Mouse (Mus musculus) CH12.LX (cell line): ENCODE measurements at regions not wholly inside any gene's neighbourhood (a gene's known extent, or its start where the extent isn't known, plus 50 kb on each side); places are given as distances from the start of the nearest gene placed in this dataset.

Experiments
- CTCF ChIP-seq, 2 experiments: IDR thresholded peaks in 1 of 2; conservative IDR thresholded peaks in 1 of 2; 2 replicates each; pipeline ENCODE4 v1.5.1; 2011 to 2012; ENCODE audit warnings: low read depth in 2 of 2, low read length in 2 of 2, improper control_type of control experiment in 1 of 2, inconsistent platforms in 1 of 2, mild to moderate bottlenecking in 1 of 2, moderate library complexity in 1 of 2
- E2F4 ChIP-seq: IDR thresholded peaks from 2 replicates; pipeline ENCODE4 v1.6.1; 2011; ENCODE audit warnings: low read depth, low read length, improper control_type of control experiment; ENCODE audit not compliant: insufficient replicate concordance
- EP300 ChIP-seq: IDR thresholded peaks from 2 replicates; pipeline ENCODE4 v1.6.1; 2011; ENCODE audit warnings: low read length, improper control_type of control experiment
- JUN ChIP-seq: IDR thresholded peaks from 2 replicates; pipeline ENCODE4 v1.6.1; 2011; ENCODE audit warnings: low read depth, mild to moderate bottlenecking, low read length, improper control_type of control experiment, moderate library complexity; ENCODE audit not compliant: insufficient read depth
- MYC ChIP-seq: IDR thresholded peaks from 2 replicates; pipeline ENCODE4 v1.6.1; 2011; ENCODE audit warnings: low read depth, mild to moderate bottlenecking, improper control_type of control experiment, low read length
- POLR2A ChIP-seq: IDR thresholded peaks from 2 replicates; pipeline ENCODE4 v1.6.1; 2011; ENCODE audit warnings: low read depth, mild to moderate bottlenecking, improper control_type of control experiment, low read length
- POLR2AphosphoS2 ChIP-seq: IDR thresholded peaks from 2 replicates; pipeline ENCODE4 v1.6.1; 2011; ENCODE audit warnings: low read depth, low read length, improper control_type of control experiment
- RCOR1 ChIP-seq: conservative IDR thresholded peaks from 2 replicates; pipeline ENCODE4 v1.6.1; 2012; ENCODE audit warnings: low read depth, mild to moderate bottlenecking, inconsistent platforms, low read length, improper control_type of control experiment
- SIN3A ChIP-seq: IDR thresholded peaks from 2 replicates; pipeline ENCODE4 v1.6.1; 2012; ENCODE audit warnings: low read length, improper control_type of control experiment, inconsistent platforms
- SMC3 ChIP-seq: IDR thresholded peaks from 2 replicates; pipeline ENCODE4 v1.6.1; 2011; ENCODE audit warnings: low read depth, low read length, improper control_type of control experiment
- ZKSCAN1 ChIP-seq: IDR thresholded peaks from 2 replicates; pipeline ENCODE4 v1.6.1; 2012; ENCODE audit warnings: low read depth, inconsistent platforms, low read length, improper control_type of control experiment, borderline replicate concordance

DNA sequence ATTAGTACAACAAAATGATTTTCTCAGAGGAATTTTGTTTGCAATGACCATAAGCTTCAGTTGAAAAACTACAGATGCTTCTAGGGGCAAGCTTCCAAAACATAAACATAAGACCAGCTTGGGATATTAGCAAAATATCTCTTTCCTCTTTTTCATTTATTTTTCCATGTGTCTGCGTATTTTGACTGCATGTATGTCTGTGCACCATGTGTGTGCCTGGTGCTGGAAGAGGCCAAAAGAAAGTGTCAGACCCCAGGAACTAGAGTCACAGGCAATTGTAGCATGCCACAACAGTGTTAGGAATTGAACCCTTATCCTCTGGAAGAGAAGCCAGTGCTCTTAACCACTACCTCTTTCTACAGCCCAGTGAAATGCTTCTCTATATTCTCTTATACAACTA, 133.0 kb upstream of the Tet2 start:
- no peak for TF ChIP-seq CTCF (conservative IDR thresholded peaks at IDR 0.05 in 1 of 2, IDR thresholded peaks at IDR 0.05 in 1 of 2; ENCODE audit: low read depth in 2 of 2, low read length in 2 of 2)
- no peak for TF ChIP-seq POLR2A
- TF ChIP-seq EP300, result no peak
- no peak for TF ChIP-seq SIN3A
- TF ChIP-seq MYC, result no peak
- TF ChIP-seq ZKSCAN1, result no peak
- no peak for TF ChIP-seq JUN
- TF ChIP-seq RCOR1, result no peak
- TF ChIP-seq SMC3, result no peak
- no peak for TF ChIP-seq E2F4
- TF ChIP-seq POLR2AphosphoS2, result no peak
